Mouse (Mus musculus) limb, embryonic 14.5 days (tissue): ENCODE measurements around the gene Gnb1l. TPM values are rescaled to one million over a fixed set of nuclear protein-coding genes. Genes with fewer than 3 reads are reported as not detected.

Experiments
- ATAC-seq: fragments of 200-750 bp; cut with Nextera tagmentation; 2 replicates; pipeline ENCODE4 v1.8.0; 2017; ENCODE audit warnings: low read depth, moderate number of reproducible peaks, moderate TSS enrichment; ENCODE audit not compliant: low FRiP score
- DNase-seq: peaks from one replicate; pipeline ENCODE4 v3.0.0-alpha.2; 2015; ENCODE audit warnings: low spot score
- H3K27ac ChIP-seq: fragments of 300-500 bp; sonication (generic); replicated peaks from 2 replicates; pipeline ENCODE4 v1.5.1; 2014; ENCODE audit warnings: low read depth, mild to moderate bottlenecking, low read length, moderate library complexity, mixed read lengths
- H3K27me3 ChIP-seq: fragments of 300-500 bp; sonication (generic); 2 replicates; pipeline ENCODE4 v1.6.1; 2014; ENCODE audit warnings: low read length, mixed read lengths; ENCODE audit not compliant: control insufficient read depth, insufficient read depth
- H3K36me3 ChIP-seq: fragments of 300-500 bp; sonication (generic); 2 replicates; pipeline ENCODE4 v1.6.1; 2014; ENCODE audit warnings: mild to moderate bottlenecking, low read length, moderate library complexity, mixed read lengths; ENCODE audit not compliant: control insufficient read depth, insufficient read depth
- H3K4me1 ChIP-seq: fragments of 300-500 bp; sonication (generic); 2 replicates; pipeline ENCODE4 v1.6.1; 2014; ENCODE audit warnings: antibody characterized with exemption, low read length, mixed read lengths; ENCODE audit not compliant: control insufficient read depth, insufficient read depth
- H3K4me2 ChIP-seq: fragments of 300-500 bp; sonication (generic); replicated peaks from 2 replicates; pipeline ENCODE4 v1.6.1; 2014; ENCODE audit warnings: low read depth, mild to moderate bottlenecking, low read length, moderate library complexity; ENCODE audit not compliant: severe bottlenecking
- H3K4me3 ChIP-seq: fragments of 300-500 bp; sonication (generic); replicated peaks from 2 replicates; pipeline ENCODE4 v1.5.1; 2014; ENCODE audit warnings: low read length
- H3K9ac ChIP-seq: fragments of 300-500 bp; sonication (generic); 2 replicates; pipeline ENCODE4 v1.6.1; 2014; ENCODE audit warnings: mild to moderate bottlenecking, low read depth, low read length, moderate library complexity; ENCODE audit not compliant: severe bottlenecking
- H3K9me3 ChIP-seq: fragments of 300-500 bp; sonication (generic); 2 replicates; pipeline ENCODE4 v1.6.1; 2016; ENCODE audit warnings: low read length; ENCODE audit not compliant: control insufficient read depth
- POLR2A ChIP-seq: fragments of 200-500 bp; IDR thresholded peaks from 2 replicates; pipeline ENCODE4 v1.8.0; 2012; ENCODE audit warnings: inconsistent platforms, mild to moderate bottlenecking, moderate library complexity, borderline replicate concordance; ENCODE audit not compliant: insufficient read depth, insufficient read length; ENCODE audit errors: extremely low read depth
- WGBS: fragments of 180-500 bp; shearing (Covaris S2); extraction: QIAGEN DNeasy Blood & Tissue Kit; methylation state at CpG from one replicate; pipeline ENCODE4 v1.1.7; 2014; 5-methylcytosine and 5-hydroxymethylcytosine counted together
- polyA plus RNA-seq, 2 experiments: library from polyadenylated mRNA; depleted of rRNA in 1 of 2; stranded (reverse) in 1 of 2; unstranded in 1 of 2; fragments of >200 nt; fragmentation: Nextera tagmentation in 1 of 2; extraction: Ambion mirVana in 1 of 2; gene quantifications; 2 replicates each; pipeline versions ENCODE4 v1.2.1 to v1.2.3; 2012 to 2014

Gene Gnb1l
- polyA plus RNA-seq, 2 experiments, result 16.1 to 20.2 TPM

GRCm38 (mm10) chr16:18608226-18608625 lies 109.7 kb downstream of the Gnb1l start:
- Histone ChIP-seq H3K27me3 (no peaks in the 10 kb centered on the region; the same call in 1 of the 2 replicates), H3K9me3 (no peaks in the 10 kb centered on the region), H3K4me2 (no peak overlapping the region), H3K9ac (no peak overlapping the region), H3K4me3 (no peak overlapping the region), H3K27ac (no peak overlapping the region), H3K4me1 (peaks cover 13% of the 10 kb centered on the region; the same call in 1 of the 2 replicates), H3K36me3 (no peaks in the 10 kb centered on the region)
- peak; percentile 27 for ATAC-seq
- TF ChIP-seq POLR2A, result no peak
- DNase-seq, result peak; percentile 55
- 12% methylated on average over 11 of the region's 11 CpGs for WGBS

GRCm38 (mm10) chr16:18609099-18609498 lies 110.6 kb downstream of the Gnb1l start:
- no peak overlapping the region for H3K9ac ChIP-seq
- no peaks in the 10 kb centered on the region for H3K36me3 ChIP-seq
- 58% methylated on average over 2 of the region's 2 CpGs for WGBS
- H3K4me3 ChIP-seq, result no peak overlapping the region
- DNase-seq (no peak), ATAC-seq (no peak)
- peaks cover 9% of the 10 kb centered on the region; the same call in 1 of the 2 replicates for H3K4me1 ChIP-seq
- no peaks in the 10 kb centered on the region for H3K9me3 ChIP-seq
- H3K27ac ChIP-seq, result no peak overlapping the region
- no peaks in the 10 kb centered on the region; the same call in 1 of the 2 replicates for H3K27me3 ChIP-seq
- no peak overlapping the region for H3K4me2 ChIP-seq
- TF ChIP-seq POLR2A, result no peak

GRCm38 (mm10) chr16:18611752-18612151 lies 113.2 kb downstream of the Gnb1l start:
- no peak overlapping the region for H3K27ac ChIP-seq
- H3K4me2 ChIP-seq, result no peak overlapping the region
- no peak for TF ChIP-seq POLR2A
- H3K4me3 ChIP-seq, result no peak overlapping the region
- no peak overlapping the region for H3K9ac ChIP-seq
- DNase-seq, result no peak
- H3K4me1 ChIP-seq, result peaks cover 3% of the 10 kb centered on the region; the same call in 1 of the 2 replicates
- no peaks in the 10 kb centered on the region; the same call in 1 of the 2 replicates for H3K27me3 ChIP-seq
- no peak for ATAC-seq
- no peaks in the 10 kb centered on the region for H3K36me3 ChIP-seq
- no peaks in the 10 kb centered on the region for H3K9me3 ChIP-seq
- WGBS, result 28% methylated on average over 13 of the region's 13 CpGs

GRCm38 (mm10) chr16:18613301-18613700 lies 114.8 kb downstream of the Gnb1l start:
- no peak for TF ChIP-seq POLR2A
- ATAC-seq (no peak), DNase-seq (no peak)
- H3K9ac ChIP-seq, result no peak overlapping the region
- peaks cover 5% of the 10 kb centered on the region for H3K27me3 ChIP-seq
- 40% methylated on average over 3 of the region's 3 CpGs for WGBS
- H3K9me3 ChIP-seq, result no peaks in the 10 kb centered on the region
- H3K4me3 ChIP-seq, result no peak overlapping the region
- H3K4me2 ChIP-seq, result no peak overlapping the region
- no peaks in the 10 kb centered on the region for H3K36me3 ChIP-seq
- no peaks in the 10 kb centered on the region for H3K4me1 ChIP-seq
- H3K27ac ChIP-seq, result no peak overlapping the region

Other genes with a start within 250 kb of the Gnb1l start
- 164 and 276 TPM in 2 replicates for gene Ranbp1, start 250.0 kb upstream of the Gnb1l start, polyA plus RNA-seq (2012; rRNA removed)
- gene Ranbp1, start 250.0 kb upstream of the Gnb1l start, polyA plus RNA-seq (2014; fragmentation: Nextera tagmentation; extraction: Ambion mirVana), result 524 and 542 TPM in 2 replicates
- gene Gm49776, start 240.4 kb upstream of the Gnb1l start, polyA plus RNA-seq (2012; rRNA removed), result 0.53 TPM in 1 of 2 replicates, not detected in the other
- gene Gm49776, start 240.4 kb upstream of the Gnb1l start, polyA plus RNA-seq (2014; fragmentation: Nextera tagmentation; extraction: Ambion mirVana), result 3.4 TPM in 1 of 2 replicates, not detected in the other
- gene Dgcr8, start 209.5 kb upstream of the Gnb1l start, polyA plus RNA-seq (2012; rRNA removed), result 79.7 and 82.6 TPM in 2 replicates
- gene Dgcr8, start 209.5 kb upstream of the Gnb1l start, polyA plus RNA-seq (2014; fragmentation: Nextera tagmentation; extraction: Ambion mirVana), result 35.0 and 39.1 TPM in 2 replicates
- 25.2 and 28.7 TPM in 2 replicates for gene Tango2, start 150.6 kb upstream of the Gnb1l start, polyA plus RNA-seq (2012; rRNA removed)
- gene Tango2, start 150.6 kb upstream of the Gnb1l start, polyA plus RNA-seq (2014; fragmentation: Nextera tagmentation; extraction: Ambion mirVana), result 24.0 and 25.1 TPM in 2 replicates
- gene Arvcf, start 150.5 kb upstream of the Gnb1l start, polyA plus RNA-seq (2012; rRNA removed), result 33.6 and 42.9 TPM in 2 replicates
- gene Arvcf, start 150.5 kb upstream of the Gnb1l start, polyA plus RNA-seq (2014; fragmentation: Nextera tagmentation; extraction: Ambion mirVana), result 18.9 and 23.4 TPM in 2 replicates
- gene Txnrd2, start 72.3 kb upstream of the Gnb1l start, polyA plus RNA-seq (2012; rRNA removed), result 13.4 and 14.1 TPM in 2 replicates
- gene Txnrd2, start 72.3 kb upstream of the Gnb1l start, polyA plus RNA-seq (2014; fragmentation: Nextera tagmentation; extraction: Ambion mirVana), result 13.6 and 18.4 TPM in 2 replicates
- 84.5 and 110 TPM in 2 replicates for gene Comt, start 71.9 kb upstream of the Gnb1l start, polyA plus RNA-seq (2012; rRNA removed)
- 82.4 and 92.3 TPM in 2 replicates for gene Comt, start 71.9 kb upstream of the Gnb1l start, polyA plus RNA-seq (2014; fragmentation: Nextera tagmentation; extraction: Ambion mirVana)
- 16.6 and 22.0 TPM in 2 replicates for gene Rtl10, start 188 bp downstream of the Gnb1l start, polyA plus RNA-seq (2012; rRNA removed)
- 4.3 and 4.5 TPM in 2 replicates for gene Rtl10, start 188 bp downstream of the Gnb1l start, polyA plus RNA-seq (2014; fragmentation: Nextera tagmentation; extraction: Ambion mirVana)
- 12.1 and 16.0 TPM in 2 replicates for gene Tbx1, start 92.0 kb downstream of the Gnb1l start, polyA plus RNA-seq (2012; rRNA removed)
- 8.0 and 8.7 TPM in 2 replicates for gene Tbx1, start 92.0 kb downstream of the Gnb1l start, polyA plus RNA-seq (2014; fragmentation: Nextera tagmentation; extraction: Ambion mirVana)
- 3.0 and 4.5 TPM in 2 replicates for gene Gp1bb, start 123.7 kb downstream of the Gnb1l start, polyA plus RNA-seq (2012; rRNA removed)
- gene Gp1bb, start 123.7 kb downstream of the Gnb1l start, polyA plus RNA-seq (2014; fragmentation: Nextera tagmentation; extraction: Ambion mirVana), result 3.7 and 4.3 TPM in 2 replicates
- gene Gm49601, start 127.7 kb downstream of the Gnb1l start, polyA plus RNA-seq (2012; rRNA removed), result 34.5 and 42.9 TPM in 2 replicates
- gene Gm49601, start 127.7 kb downstream of the Gnb1l start, polyA plus RNA-seq (2014; fragmentation: Nextera tagmentation; extraction: Ambion mirVana), result 1.9 and 2.7 TPM in 2 replicates
- gene Sept5, start 131.2 kb downstream of the Gnb1l start, polyA plus RNA-seq (2012; rRNA removed), result 94.5 and 97.4 TPM in 2 replicates
- 43.4 and 44.0 TPM in 2 replicates for gene Sept5, start 131.2 kb downstream of the Gnb1l start, polyA plus RNA-seq (2014; fragmentation: Nextera tagmentation; extraction: Ambion mirVana)